17 mouse cellular contexts compared by ENCODE assay signal in genomic region chr9:72469851-72470250, GRCm38 (mm10). TPM values are rescaled to one million over a fixed set of nuclear protein-coding genes. Genes with fewer than 3 reads are reported as not detected.
DNase-seq lines count a peak whose midpoint lies in the region; TF ChIP-seq lines count a peak whose summit lies in the region.
"Had no signal": no experiment of that assay in that cellular context is flagged by ENCODE, and none has a peak within 500 bp of the region (broad histone marks: within the 10 kb centered on the region; RNA-seq: fewer than 3 reads in every experiment).

No protein-coding gene starts in this region.

- intact Hi-C loops in gastrocnemius, postnatal 36 days (cut with DNase I), result loop anchor here (1.0 to 5.0 kb wide), 2 partner anchors 23 to 52 kb away; no protein-coding TSS in a partner anchor
- intact Hi-C loops in gastrocnemius, adult 2 months (cut with DNase I), result no loop called here
- intact Hi-C loops in gastrocnemius, postnatal 14 days (cut with DNase I; ENCODE audit: low total_unique reads), result no loop called here

- TF ChIP-seq CTCF in gastrocnemius, adult 2 months (IDR thresholded peaks at IDR 0.05), result no peak

- no peak overlapping the region for H3K4me3 ChIP-seq in gastrocnemius, adult 2 months

- peak overlapping the region; percentile 85 for H3K27ac ChIP-seq in gastrocnemius, adult 2 months

- DNase-seq in gastrocnemius, adult 18-20 months (ENCODE audit: low spot score), result peak; percentile 62
- no peak for DNase-seq in gastrocnemius, postnatal 36 days
- DNase-seq in gastrocnemius, adult 2 months, result peak; percentile 49
- no peak for DNase-seq in gastrocnemius, postnatal 14 days
- DNase-seq in gastrocnemius, postnatal 25 days, result peak; percentile 24
- DNase-seq in gastrocnemius, postnatal 4 days (ENCODE audit: low spot score in 2 of 2), result no peak
- peak; percentile 72 for DNase-seq in skeletal muscle tissue, adult 2 months (ENCODE audit: low read depth, low spot score)
- no peak for DNase-seq in embryo, embryonic 10.5 days (ENCODE audit: low spot score)
- DNase-seq: adrenal gland, adult 2 months; adrenal gland, adult 8-10 months; adrenal gland, postnatal 10 days; adrenal gland, postnatal 14 days; adrenal gland, postnatal 25 days; adrenal gland, postnatal 36 days; B cell, adult 2 months; cerebellum, adult 11 months; cerebellum, adult 11-12 months had no signal

RNA-seq across cellular contexts. Expression of gene Tex9, which starts 22.2 kb away (rescaled TPM):
- 1 to 10 TPM; 1.2 to 1.5 TPM for total RNA-seq in gastrocnemius, adult 18-20 months (2021)
- total RNA-seq in gastrocnemius, postnatal 36 days (2021), result 1 to 10 TPM; 1.1 to 1.9 TPM
- total RNA-seq in gastrocnemius, adult 2 months (2021), result 1 to 10 TPM; 1.8 TPM
- total RNA-seq in gastrocnemius, postnatal 14 days (2021), result 1 to 10 TPM; 3.0 to 3.1 TPM
- total RNA-seq in gastrocnemius, postnatal 25 days (2021), result 1 to 10 TPM; 1.2 to 1.9 TPM
- total RNA-seq in gastrocnemius, postnatal 4 days (2021), result 1 to 10 TPM; 4.0 to 5.3 TPM

RNA-seq across cellular contexts. Expression of gene Mns1, which starts 32.0 kb away (rescaled TPM):
- total RNA-seq in gastrocnemius, adult 18-20 months (2021), result under 1 TPM; 0.09 to 0.16 TPM
- total RNA-seq in gastrocnemius, postnatal 36 days (2021), result under 1 TPM; 0.10 to 0.31 TPM
- total RNA-seq in gastrocnemius, adult 2 months (2021), result under 1 TPM; 0.08 TPM
- total RNA-seq in gastrocnemius, postnatal 14 days (2021), result 1 to 10 TPM in 1 of 2 experiments, under 1 TPM in 1; 0.78 to 1.1 TPM
- under 1 TPM; 0.10 to 0.21 TPM for total RNA-seq in gastrocnemius, postnatal 25 days (2021)
- 1 to 10 TPM; 2.2 to 2.9 TPM for total RNA-seq in gastrocnemius, postnatal 4 days (2021)

Comparison
In these comparisons a context has a peak if more than half of its experiments do, and no peak if none do; other contexts are left out.
1. DNase-seq: peak in gastrocnemius, adult 18-20 months (single experiment), gastrocnemius, adult 2 months (single experiment), gastrocnemius, postnatal 25 days (single experiment) and skeletal muscle tissue, adult 2 months (single experiment); none in gastrocnemius, postnatal 36 days (0 of 2), gastrocnemius, postnatal 14 days (single experiment), gastrocnemius, postnatal 4 days (0 of 2) and embryo, embryonic 10.5 days (single experiment).